Mouse (Mus musculus) forebrain, embryonic 11.5 days (tissue): ENCODE results near the gene Gpr149. TPM values are rescaled to one million over a fixed set of nuclear protein-coding genes. Genes with fewer than 3 reads are reported as not detected.

Experiments used
- ATAC-seq: fragments of 200-750 bp; cut with Nextera tagmentation; replicated peaks from 2 replicates; pipeline ENCODE4 v1.8.0; 2017; ENCODE audit warnings: moderate TSS enrichment; ENCODE audit not compliant: low FRiP score
- DNase-seq: peaks from one replicate; pipeline ENCODE4 v3.0.0-alpha.2; 2017; ENCODE audit warnings: low spot score
- H3K27ac ChIP-seq: fragments of 300-500 bp; sonication (generic); 2 replicates; pipeline ENCODE4 v1.5.1; 2014; ENCODE audit warnings: low read depth, low read length
- H3K27me3 ChIP-seq: fragments of 300-500 bp; sonication (generic); 2 replicates; pipeline ENCODE4 v1.6.1; 2014; ENCODE audit warnings: mild to moderate bottlenecking, low read length, mixed read lengths; ENCODE audit not compliant: control insufficient read depth, insufficient read depth
- H3K36me3 ChIP-seq: fragments of 300-500 bp; sonication (generic); 2 replicates; pipeline ENCODE4 v1.6.1; 2014; ENCODE audit warnings: mild to moderate bottlenecking, low read length, moderate library complexity, mixed read lengths; ENCODE audit not compliant: control insufficient read depth, insufficient read depth
- H3K4me1 ChIP-seq: fragments of 300-500 bp; sonication (generic); replicated peaks from 2 replicates; pipeline ENCODE4 v1.6.1; 2014; ENCODE audit warnings: low read length, mixed read lengths; ENCODE audit not compliant: control insufficient read depth, insufficient read depth
- H3K4me2 ChIP-seq: fragments of 300-500 bp; sonication (generic); 2 replicates; pipeline ENCODE4 v1.6.1; 2014; ENCODE audit warnings: low read depth, mild to moderate bottlenecking, low read length, moderate library complexity, mixed read lengths; ENCODE audit not compliant: severe bottlenecking
- H3K4me3 ChIP-seq: fragments of 300-500 bp; sonication (generic); 2 replicates; pipeline ENCODE4 v1.5.1; 2014; ENCODE audit warnings: low read depth, low read length
- H3K9ac ChIP-seq: fragments of 300-500 bp; sonication (generic); 2 replicates; pipeline ENCODE4 v1.6.1; 2014; ENCODE audit warnings: low read length
- H3K9me3 ChIP-seq: fragments of 300-500 bp; sonication (generic); 2 replicates; pipeline ENCODE4 v1.6.1; 2016; ENCODE audit warnings: low read length, mixed read lengths; ENCODE audit not compliant: control insufficient read depth
- WGBS: fragments of 180-500 bp; shearing (Covaris S2); extraction: QIAGEN DNeasy Blood & Tissue Kit; methylation state at CpG from one replicate; pipeline ENCODE4 v1.1.7; 2014; 5-methylcytosine and 5-hydroxymethylcytosine counted together
- polyA plus RNA-seq: library from polyadenylated mRNA; unstranded; fragments of >200 nt; fragmentation: Nextera tagmentation; extraction: Ambion mirVana; gene quantifications from 2 replicates; pipeline ENCODE4 v1.2.1, GENCODE M21; 2014

Gene Gpr149
- 0.12 and 0.27 TPM in 2 replicates for polyA plus RNA-seq

DNA sequence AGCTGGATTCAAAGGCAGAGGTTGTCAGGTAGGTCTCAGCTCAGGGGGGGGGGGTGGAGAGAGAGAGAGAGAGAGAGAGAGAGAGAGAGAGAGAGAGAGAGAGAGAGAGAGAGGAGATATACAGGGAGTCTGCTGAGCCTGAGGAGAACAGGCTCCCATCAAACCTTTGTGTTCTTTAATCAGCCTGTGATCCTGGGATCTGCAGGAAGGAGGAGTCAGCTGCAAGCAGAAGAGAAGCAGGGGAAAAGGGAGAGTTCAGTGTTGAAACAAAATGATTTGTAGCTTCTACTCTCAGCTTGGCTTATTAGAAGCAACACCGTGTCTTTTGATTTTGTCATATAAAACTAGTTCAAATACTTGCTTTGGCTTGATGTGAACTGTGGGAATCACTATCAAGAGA is at the start of gene Gpr149:
TSS of gene Gpr149 (minus strand) at position 168 of the 400 bp plus-strand sequence.
- peak within 1 kb of the TSS; percentile 37; the same call in 1 of the 2 replicates for H3K9ac ChIP-seq
- no peaks in the 10 kb centered on the region for H3K36me3 ChIP-seq
- 0 out of 2 replicates have a peak, but pooled peaks cover 2% of the 10 kb centered on the region for H3K27me3 ChIP-seq
- H3K4me3 ChIP-seq: peak within 1 kb of the TSS; percentile 43
- H3K27ac ChIP-seq: no peak within 1 kb of the TSS
- H3K4me1 ChIP-seq: no peaks in the 10 kb centered on the region; the same call in 1 of the 2 replicates
- DNase-seq (no peak), ATAC-seq (no peak)
- WGBS: 100% methylated on average over 1 of the region's 1 CpGs
- H3K4me2 ChIP-seq: peak within 1 kb of the TSS; percentile 89
- H3K9me3 ChIP-seq: no peaks in the 10 kb centered on the region

DNA sequence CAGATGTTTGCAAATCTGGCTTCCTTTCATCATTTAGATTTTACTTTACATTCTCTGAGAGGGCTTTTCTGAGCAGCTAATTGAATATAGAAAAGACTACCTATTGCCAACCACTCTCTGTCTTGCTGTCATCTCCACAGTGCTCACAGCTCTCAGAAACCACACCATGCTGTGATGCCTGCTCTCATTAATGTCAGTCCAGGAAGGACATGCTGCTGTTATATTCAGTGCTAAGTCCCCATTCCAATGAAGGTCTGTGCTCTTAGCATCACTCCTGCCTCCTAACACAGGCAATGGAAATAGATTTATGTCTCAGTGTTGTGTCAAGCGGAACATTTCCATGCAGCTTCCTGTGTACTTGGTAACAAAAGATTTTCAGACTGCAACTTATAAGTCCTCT is 45.6 kb upstream of the Gpr149 start:
- Histone ChIP-seq H3K4me1 (no peaks in the 10 kb centered on the region), H3K9ac (no peak overlapping the region), H3K27me3 (no peaks in the 10 kb centered on the region), H3K27ac (no peak overlapping the region), H3K4me3 (no peak overlapping the region), H3K9me3 (no peaks in the 10 kb centered on the region), H3K4me2 (no peak overlapping the region), H3K36me3 (no peaks in the 10 kb centered on the region)
- 94% methylated on average over 1 of the region's 1 CpGs for WGBS
- DNase-seq: no peak
- no peak for ATAC-seq

DNA sequence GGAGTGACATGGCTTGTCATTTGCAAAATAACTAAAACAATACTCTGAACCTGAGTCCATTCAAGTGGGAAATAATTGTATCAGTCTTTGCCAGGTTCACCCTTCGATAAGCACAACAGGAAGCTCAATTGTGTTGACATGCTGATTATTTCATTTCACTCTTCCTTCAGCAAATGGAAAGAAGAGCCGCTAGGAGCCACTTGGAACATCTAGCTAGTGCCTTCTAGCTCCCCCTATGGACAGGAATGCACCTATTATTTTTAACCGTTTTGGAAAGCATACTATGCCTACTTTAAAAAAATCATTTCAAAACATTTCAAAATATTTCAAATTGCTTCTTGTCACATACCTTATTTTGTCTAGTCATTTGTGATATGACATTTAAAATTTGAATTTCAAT is 5.9 kb upstream of the Gpr149 start:
- no peak overlapping the region for H3K9ac ChIP-seq
- no peaks in the 10 kb centered on the region for H3K27me3 ChIP-seq
- H3K36me3 ChIP-seq: no peaks in the 10 kb centered on the region
- H3K4me1 ChIP-seq: no peaks in the 10 kb centered on the region
- no peak for DNase-seq
- H3K4me3 ChIP-seq: no peak overlapping the region
- H3K4me2 ChIP-seq: no peak overlapping the region
- no peak for ATAC-seq
- 68% methylated on average over 3 of the region's 3 CpGs for WGBS
- H3K27ac ChIP-seq: no peak overlapping the region
- no peaks in the 10 kb centered on the region for H3K9me3 ChIP-seq

DNA sequence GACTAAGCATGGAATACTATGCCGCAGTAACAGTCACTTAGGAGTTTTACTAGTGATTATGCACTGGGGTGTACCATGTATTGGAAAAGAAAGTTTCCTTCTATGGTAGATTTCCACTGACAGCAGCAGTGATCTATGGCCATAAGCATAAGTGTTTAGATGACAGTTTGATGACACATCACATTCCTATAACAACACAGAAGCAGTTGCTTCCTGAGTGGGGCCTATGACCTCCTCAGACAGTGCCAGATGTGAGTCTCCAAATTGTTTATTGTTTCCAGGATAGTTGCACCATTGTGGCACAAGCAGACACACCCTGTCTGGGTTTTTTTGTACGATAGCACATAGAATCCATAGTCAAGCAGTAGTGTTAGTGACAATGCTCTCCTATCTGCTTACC is 991 bp upstream of the Gpr149 start:
- Histone ChIP-seq H3K9ac (no peak overlapping the region), H3K36me3 (no peaks in the 10 kb centered on the region), H3K27ac (no peak overlapping the region), H3K27me3 (0 out of 2 replicates have a peak, but pooled peaks cover 2% of the 10 kb centered on the region), H3K4me3 (no peak overlapping the region), H3K4me1 (no peaks in the 10 kb centered on the region; the same call in 1 of the 2 replicates), H3K9me3 (no peaks in the 10 kb centered on the region), H3K4me2 (no peak overlapping the region)
- 87% methylated on average over 2 of the region's 2 CpGs for WGBS
- DNase-seq (no peak), ATAC-seq (no peak)

DNA sequence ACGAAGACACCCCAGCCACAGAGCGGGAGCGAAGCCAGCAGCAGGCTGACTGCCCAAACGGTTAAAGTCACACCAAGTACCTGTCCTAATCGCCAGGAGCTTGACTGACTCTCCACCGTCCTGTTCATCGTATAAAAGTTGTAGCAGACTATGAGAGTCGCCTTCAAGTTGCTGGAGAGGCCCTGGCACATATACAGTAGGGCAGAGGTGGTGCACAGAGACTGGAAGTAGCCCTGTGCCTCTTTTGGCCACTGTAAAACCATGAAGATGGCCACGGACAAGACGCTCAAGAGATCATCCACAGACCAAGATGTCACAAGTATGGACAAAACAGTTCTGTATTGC is 921 bp downstream of the Gpr149 start:
- no peaks in the 10 kb centered on the region for H3K9me3 ChIP-seq
- no peaks in the 10 kb centered on the region for H3K36me3 ChIP-seq
- 18% methylated on average over 10 of the region's 10 CpGs for WGBS
- peak overlapping the region; percentile 89 for H3K4me2 ChIP-seq
- no peak for DNase-seq
- H3K9ac ChIP-seq: peak overlapping the region; percentile 37
- ATAC-seq: no peak; the same call in 1 of the 2 replicates
- H3K27ac ChIP-seq: no peak overlapping the region
- no peaks in the 10 kb centered on the region; the same call in 1 of the 2 replicates for H3K4me1 ChIP-seq
- peak overlapping the region; percentile 43 for H3K4me3 ChIP-seq
- H3K27me3 ChIP-seq: 0 out of 2 replicates have a peak, but pooled peaks cover 2% of the 10 kb centered on the region

DNA sequence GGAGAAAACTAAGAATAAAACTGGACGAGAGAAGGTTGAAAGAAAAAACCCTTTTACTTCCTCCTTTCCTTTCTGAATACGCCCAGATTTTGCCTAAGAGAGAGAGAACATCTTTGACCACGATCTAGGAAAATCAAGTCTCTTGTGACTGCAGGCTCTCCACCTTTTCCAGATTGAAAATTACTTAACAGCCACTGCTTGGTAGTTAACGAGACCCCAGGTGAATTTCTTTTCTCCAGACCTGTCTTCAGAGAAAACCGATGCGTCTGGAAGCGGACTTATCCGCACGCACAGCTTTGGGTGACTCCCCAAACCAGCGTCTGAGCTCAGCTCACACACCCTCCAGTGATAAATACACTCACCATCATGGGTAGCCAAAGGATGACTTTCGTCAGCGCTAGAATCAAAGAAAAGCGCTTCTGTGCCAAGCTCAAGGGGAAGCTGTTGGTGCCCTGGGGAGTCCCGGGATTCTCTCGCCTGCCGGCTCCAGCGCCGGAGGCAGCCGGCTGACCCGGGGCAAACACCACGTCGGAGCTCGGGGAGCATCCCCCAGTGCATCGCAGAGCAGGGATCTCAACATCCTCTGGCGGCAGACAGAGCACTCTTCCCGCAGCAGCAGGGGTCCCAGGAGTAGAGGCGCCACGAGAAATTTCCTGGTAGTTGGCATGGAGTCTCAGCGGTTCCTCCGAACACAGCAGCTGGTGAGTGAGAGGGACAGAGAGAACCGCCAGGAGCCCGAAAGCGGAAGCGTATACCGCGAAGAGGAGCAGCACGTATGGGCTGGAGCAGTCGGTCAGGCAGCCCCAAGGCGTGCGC is 1.5 kb downstream of the Gpr149 start:
- H3K9me3 ChIP-seq: no peaks in the 10 kb centered on the region
- H3K27me3 ChIP-seq: 0 out of 2 replicates have a peak, but pooled peaks cover 2% of the 10 kb centered on the region
- peak; percentile 87 for ATAC-seq
- no peaks in the 10 kb centered on the region; the same call in 1 of the 2 replicates for H3K4me1 ChIP-seq
- H3K9ac ChIP-seq: peak overlapping the region; percentile 37
- no peak overlapping the region for H3K27ac ChIP-seq
- peak overlapping the region; percentile 43 for H3K4me3 ChIP-seq
- peak overlapping the region; percentile 89 for H3K4me2 ChIP-seq
- peak; percentile 68 for DNase-seq
- WGBS: 2% methylated on average over 40 of the region's 40 CpGs
- H3K36me3 ChIP-seq: no peaks in the 10 kb centered on the region

DNA sequence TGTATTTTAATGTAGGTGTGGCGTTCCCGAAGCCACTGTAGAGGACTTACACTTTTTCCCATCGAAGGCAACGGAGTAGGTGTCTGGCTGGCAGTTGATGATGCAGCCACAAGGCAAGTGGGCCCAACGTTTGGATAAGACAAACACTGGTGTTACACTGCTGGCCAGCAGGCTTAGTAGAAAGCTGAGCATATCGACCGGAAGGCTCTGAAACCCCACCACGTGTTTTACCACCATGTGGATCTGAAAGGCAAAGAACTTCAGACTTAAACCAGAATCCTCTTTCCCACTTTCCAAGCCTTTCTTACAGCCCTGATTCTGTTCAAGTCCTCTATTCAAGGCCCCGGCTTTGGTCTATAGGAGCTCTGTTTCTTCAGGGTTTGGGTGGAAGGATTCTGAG is 2.5 kb downstream of the Gpr149 start:
- no peak overlapping the region for H3K4me3 ChIP-seq
- ATAC-seq (no peak), DNase-seq (no peak)
- WGBS: 75% methylated on average over 9 of the region's 9 CpGs
- no peaks in the 10 kb centered on the region for H3K9me3 ChIP-seq
- no peaks in the 10 kb centered on the region for H3K36me3 ChIP-seq
- 0 out of 2 replicates have a peak, but pooled peaks cover 2% of the 10 kb centered on the region for H3K27me3 ChIP-seq
- no peak overlapping the region for H3K27ac ChIP-seq
- no peaks in the 10 kb centered on the region; the same call in 1 of the 2 replicates for H3K4me1 ChIP-seq
- H3K9ac ChIP-seq: no peak overlapping the region
- no peak overlapping the region for H3K4me2 ChIP-seq

DNA sequence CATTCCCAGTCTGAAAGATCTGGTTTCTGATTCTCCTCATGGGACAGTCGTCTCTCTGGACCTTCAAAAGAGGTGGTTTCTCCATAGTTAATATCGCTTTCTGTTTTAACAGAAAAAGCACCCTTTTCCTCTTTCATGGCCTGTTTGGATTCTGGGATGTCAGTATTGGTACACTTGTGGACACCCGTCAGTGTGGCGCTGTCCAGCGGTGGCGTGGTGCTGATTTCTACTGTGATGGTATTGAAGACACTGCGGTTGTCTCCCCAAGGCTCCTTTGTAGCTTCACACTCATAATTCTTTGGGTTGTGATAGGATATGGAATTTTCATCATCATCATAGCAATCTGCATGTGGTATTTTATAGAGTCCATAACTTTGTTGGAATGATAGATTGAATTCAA is 10.1 kb downstream of the Gpr149 start:
- H3K9me3 ChIP-seq: no peaks in the 10 kb centered on the region
- H3K27me3 ChIP-seq: no peaks in the 10 kb centered on the region
- 20% methylated on average over 7 of the region's 7 CpGs for WGBS
- no peak overlapping the region for H3K4me3 ChIP-seq
- H3K27ac ChIP-seq: no peak overlapping the region
- H3K9ac ChIP-seq: no peak overlapping the region
- no peaks in the 10 kb centered on the region for H3K36me3 ChIP-seq
- ATAC-seq: no peak
- no peak overlapping the region for H3K4me2 ChIP-seq
- DNase-seq: peak; percentile 76
- H3K4me1 ChIP-seq: no peaks in the 10 kb centered on the region

DNA sequence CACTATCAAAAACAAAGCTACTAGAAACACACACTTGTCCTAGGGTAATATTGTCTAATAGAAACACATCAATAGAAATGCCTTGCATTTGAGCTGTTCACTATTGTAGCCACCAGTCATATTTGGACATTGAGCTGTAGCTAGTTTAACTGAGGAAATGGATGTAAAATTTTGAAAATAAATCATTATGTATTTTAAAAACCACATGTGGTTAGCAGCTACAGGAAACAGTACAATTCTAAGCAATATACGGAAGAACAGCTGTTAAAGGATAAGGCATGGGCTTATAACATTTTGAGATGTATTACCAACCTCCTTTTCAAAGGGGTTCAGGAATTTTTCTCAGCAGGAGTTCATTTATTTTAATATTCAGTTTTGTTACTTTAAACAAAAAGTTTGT is 19.9 kb downstream of the Gpr149 start:
- no peak for DNase-seq
- WGBS: 95% methylated on average over 1 of the region's 1 CpGs

More for the DNA sequence above, 19.9 kb downstream of the Gpr149 start:
- Histone ChIP-seq H3K4me1 (no peaks in the 10 kb centered on the region), H3K4me2 (no peak overlapping the region), H3K4me3 (no peak overlapping the region), H3K9ac (no peak overlapping the region), H3K9me3 (no peaks in the 10 kb centered on the region), H3K36me3 (no peaks in the 10 kb centered on the region), H3K27me3 (no peaks in the 10 kb centered on the region), H3K27ac (no peak overlapping the region)
- ATAC-seq: no peak
